Mouse (Mus musculus): ENCODE results near the gene Anp32e. TPM values are rescaled to one million over a fixed set of nuclear protein-coding genes. Genes with fewer than 3 reads are reported as not detected.
"Not testable (repeated sequence)": the region's sequence is repeated elsewhere in the genome, so short reads cannot be mapped to it uniquely, and the experiment has no call there.

The Anp32e gene
- total RNA-seq, 2 experiments from 2014 or later, result 46.3 to 212 TPM

- no peak for ATAC-seq (replicated peaks; ENCODE audit: low FRiP score, poor library complexity, severe bottlenecking)
Observed at GRCm38 (mm10) chr3:95933111-95933750, 4.2 kb downstream of the Anp32e start.

DNA sequence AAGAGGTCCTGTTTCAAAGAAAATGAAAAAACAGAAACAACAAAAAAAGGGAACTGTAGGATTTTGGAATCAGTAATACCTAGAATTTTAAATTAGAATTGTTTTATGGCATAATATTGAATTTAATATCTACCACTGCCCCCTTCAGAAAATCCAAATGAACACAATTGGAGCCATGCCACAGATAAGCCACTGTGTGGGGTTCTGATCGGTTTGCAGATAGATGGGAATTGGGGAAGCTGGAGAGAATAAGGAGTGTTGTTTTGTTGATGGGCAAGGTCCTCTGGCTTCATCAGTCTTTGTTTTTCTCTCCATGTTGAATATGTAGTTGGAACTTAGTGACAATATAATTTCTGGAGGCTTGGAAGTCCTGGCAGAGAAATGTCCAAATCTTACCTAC is 5.4 kb downstream of the Anp32e start:
- no peak for ATAC-seq (replicated peaks; ENCODE audit: low FRiP score, poor library complexity, severe bottlenecking)

DNA sequence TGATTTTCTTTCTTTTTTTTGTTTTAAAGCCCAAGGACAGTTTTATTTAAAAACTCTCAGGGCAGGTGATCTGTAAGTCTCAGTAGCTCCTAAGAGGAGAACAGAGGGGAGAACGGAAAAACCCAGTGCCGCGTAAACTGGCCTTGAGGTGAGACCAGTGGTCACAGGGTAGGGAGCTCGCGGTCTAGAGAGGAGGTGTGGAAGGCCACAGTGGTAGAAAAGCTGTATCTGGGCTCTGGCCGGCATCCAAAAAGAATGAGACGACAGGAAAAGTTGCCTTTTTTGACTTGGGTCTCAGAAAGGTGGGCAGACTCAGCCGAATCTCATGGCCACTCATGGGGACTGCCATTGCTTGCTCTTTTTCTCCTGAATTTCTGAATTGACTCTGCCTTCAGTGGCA is 9.2 kb downstream of the Anp32e start:
- ATAC-seq (replicated peaks; ENCODE audit: low FRiP score, poor library complexity, severe bottlenecking), result no peak

DNA sequence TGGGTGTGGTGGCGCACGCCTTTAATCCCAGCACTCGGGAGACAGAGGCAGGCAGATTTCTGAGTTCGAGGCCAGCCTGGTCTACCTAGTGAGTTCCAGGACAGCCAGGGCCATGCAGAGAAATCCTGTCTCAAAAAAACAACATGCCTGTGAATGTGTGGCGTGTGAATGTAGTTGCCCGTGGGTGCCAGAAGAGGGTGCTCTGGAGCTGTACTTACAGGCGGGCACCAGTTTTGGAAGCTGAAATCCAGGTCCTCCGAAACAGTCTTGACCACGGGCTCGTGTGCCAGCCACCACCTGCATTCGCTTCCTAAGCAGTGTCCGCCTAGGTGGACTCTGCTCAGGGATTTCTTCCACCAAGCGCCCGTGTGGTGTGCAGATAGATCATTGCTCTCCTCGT is 9.8 kb downstream of the Anp32e start:
- ATAC-seq (replicated peaks; ENCODE audit: low FRiP score, poor library complexity, severe bottlenecking), result peak; percentile 68

GRCm38 (mm10) chr3:95942749-95943148 is 13.7 kb downstream of the Anp32e start:
- ATAC-seq (replicated peaks; ENCODE audit: low FRiP score, poor library complexity, severe bottlenecking), result no peak

- ATAC-seq (replicated peaks; ENCODE audit: low FRiP score, poor library complexity, severe bottlenecking), result no peak
Observed at GRCm38 (mm10) chr3:95943226-95943625, 14.2 kb downstream of the Anp32e start.

DNA sequence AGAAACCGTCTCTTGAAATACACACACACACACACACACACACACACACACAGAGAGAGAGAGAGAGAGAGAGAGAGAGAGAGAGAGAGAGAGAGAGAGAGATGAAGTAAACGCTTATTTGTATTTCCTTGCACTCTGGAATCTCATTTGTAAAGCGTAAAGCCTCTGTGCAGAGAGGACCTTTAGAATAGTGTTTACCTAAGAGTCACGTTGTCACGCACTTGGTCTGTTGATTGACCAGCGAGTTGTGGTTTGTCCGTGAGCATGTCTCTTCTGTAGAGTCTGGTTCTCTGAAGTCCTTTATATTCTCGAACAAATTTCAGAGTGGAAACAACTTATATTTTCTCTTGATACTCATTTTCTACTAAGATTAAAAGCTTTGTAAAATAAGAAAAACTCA is 15.7 kb downstream of the Anp32e start:
- ATAC-seq (replicated peaks; ENCODE audit: low FRiP score, poor library complexity, severe bottlenecking), result no peak

- ATAC-seq (replicated peaks; ENCODE audit: low FRiP score, poor library complexity, severe bottlenecking), result no peak
Observed at GRCm38 (mm10) chr3:95945731-95946240, 16.7 kb downstream of the Anp32e start.

- no peak for ATAC-seq (replicated peaks; ENCODE audit: low FRiP score, poor library complexity, severe bottlenecking)
Observed at GRCm38 (mm10) chr3:95948325-95948724, 19.3 kb downstream of the Anp32e start.

DNA sequence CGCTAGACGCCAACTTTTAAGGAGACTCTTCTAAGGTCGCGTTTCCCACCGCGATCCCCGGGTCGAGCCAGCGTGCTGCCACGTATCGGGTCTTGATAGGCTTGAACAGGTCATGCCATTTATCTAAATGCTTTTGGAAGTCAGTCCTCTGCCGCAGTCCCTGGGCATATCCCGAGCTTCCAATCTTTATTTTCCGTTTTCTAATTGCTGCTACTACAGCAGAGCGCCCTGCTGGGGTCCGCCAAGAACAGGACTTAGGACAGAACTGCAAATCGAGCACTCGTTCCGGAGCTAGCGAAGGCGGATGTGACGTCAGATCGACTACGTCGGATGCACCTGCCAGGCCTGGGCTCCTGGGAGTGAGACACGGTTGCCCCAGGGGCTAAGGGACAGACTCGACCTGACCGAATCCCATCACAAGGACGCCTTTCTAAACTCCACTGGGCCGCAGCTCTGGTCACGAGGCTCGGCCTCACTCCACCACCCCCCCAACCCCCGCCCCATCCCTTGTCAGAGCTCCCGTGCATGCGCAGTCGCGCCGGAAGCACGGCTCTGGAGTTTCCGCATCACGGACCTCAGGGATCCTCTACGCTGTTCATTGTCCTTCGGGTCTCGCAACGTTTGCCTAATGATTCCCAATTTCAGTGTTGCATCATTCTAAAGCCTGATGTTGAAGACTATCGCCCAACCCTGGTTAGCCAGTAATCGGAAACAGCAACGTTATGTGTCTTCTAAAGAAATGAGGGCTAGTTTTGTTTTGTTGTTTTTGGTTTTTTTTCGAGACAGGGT is 21.9 kb downstream of the Anp32e start:
- ATAC-seq (replicated peaks; ENCODE audit: low FRiP score, poor library complexity, severe bottlenecking), result peak; percentile 95

DNA sequence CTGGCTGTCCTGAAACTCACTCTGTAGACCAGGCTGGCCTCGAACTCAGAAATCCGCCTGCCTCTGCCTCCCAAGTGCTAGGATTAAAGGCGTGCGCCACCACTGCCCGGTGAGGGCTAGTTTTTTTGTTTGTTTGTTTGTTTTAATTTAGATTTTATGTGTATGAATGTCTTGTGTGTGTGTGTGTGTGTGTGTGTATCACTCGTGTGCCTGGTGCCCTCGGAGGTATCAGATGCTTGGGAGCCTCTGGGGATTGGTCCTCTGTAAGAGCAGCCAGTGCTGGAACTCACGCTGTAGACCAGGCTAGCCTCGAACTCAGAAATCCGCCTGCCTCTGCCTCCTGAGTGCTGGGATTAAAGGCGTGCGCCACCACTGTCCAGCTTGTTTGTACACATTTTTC is 22.5 kb downstream of the Anp32e start:
- not testable (repeated sequence) for ATAC-seq (replicated peaks; ENCODE audit: low FRiP score, poor library complexity, severe bottlenecking)

GRCm38 (mm10) chr3:95953023-95953422 is 24.0 kb downstream of the Anp32e start:
- ATAC-seq (replicated peaks; ENCODE audit: low FRiP score, poor library complexity, severe bottlenecking), result no peak

- no peak for ATAC-seq (replicated peaks; ENCODE audit: low FRiP score, poor library complexity, severe bottlenecking)
Observed at GRCm38 (mm10) chr3:95953522-95953921, 24.5 kb downstream of the Anp32e start.

GRCm38 (mm10) chr3:95954648-95955173 is 25.7 kb downstream of the Anp32e start:
- not testable (repeated sequence) for ATAC-seq (replicated peaks; ENCODE audit: low FRiP score, poor library complexity, severe bottlenecking)

GRCm38 (mm10) chr3:95955318-95955717 is 26.3 kb downstream of the Anp32e start:
- ATAC-seq (replicated peaks; ENCODE audit: low FRiP score, poor library complexity, severe bottlenecking), result no peak

- no peak for ATAC-seq (replicated peaks; ENCODE audit: low FRiP score, poor library complexity, severe bottlenecking)
Observed at GRCm38 (mm10) chr3:95957359-95958148, 28.5 kb downstream of the Anp32e start.

GRCm38 (mm10) chr3:95959082-95959481 is 30.0 kb downstream of the Anp32e start:
- peak; percentile 70 for ATAC-seq (replicated peaks; ENCODE audit: low FRiP score, poor library complexity, severe bottlenecking)

- no peak for ATAC-seq (replicated peaks; ENCODE audit: low FRiP score, poor library complexity, severe bottlenecking)
Observed at GRCm38 (mm10) chr3:95959807-95960206, 30.8 kb downstream of the Anp32e start.

DNA sequence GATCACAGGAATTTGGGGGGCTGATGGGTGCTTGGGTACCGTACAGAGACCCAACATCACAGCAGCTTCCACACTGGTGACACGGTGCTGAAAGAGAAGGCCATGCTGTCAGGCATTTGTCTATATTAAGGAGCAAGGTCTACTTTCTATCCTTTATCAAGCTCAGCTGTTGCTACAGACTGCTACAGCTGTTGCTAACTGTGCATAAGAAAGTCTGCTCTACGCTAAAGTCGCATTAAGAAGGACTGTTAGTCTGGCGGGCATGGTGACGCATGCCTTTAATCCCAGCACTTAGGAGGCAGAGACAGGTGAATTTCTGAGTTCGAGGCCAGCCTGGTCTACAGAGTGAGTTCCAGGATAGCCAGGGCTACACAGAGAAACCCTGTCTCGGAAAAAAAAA is 33.1 kb downstream of the Anp32e start:
- ATAC-seq (replicated peaks; ENCODE audit: low FRiP score, poor library complexity, severe bottlenecking), result not testable (repeated sequence)

- ATAC-seq (replicated peaks; ENCODE audit: low FRiP score, poor library complexity, severe bottlenecking), result no peak
Observed at GRCm38 (mm10) chr3:95963230-95963629, 34.2 kb downstream of the Anp32e start.
